Mouse (Mus musculus): ENCODE results near the gene Gmds. TPM values are rescaled to one million over a fixed set of nuclear protein-coding genes. Genes with fewer than 3 reads are reported as not detected.

Gmds gene
- polyA plus RNA-seq, 1 experiment from 2014 or later: 29.2 TPM

DNA sequence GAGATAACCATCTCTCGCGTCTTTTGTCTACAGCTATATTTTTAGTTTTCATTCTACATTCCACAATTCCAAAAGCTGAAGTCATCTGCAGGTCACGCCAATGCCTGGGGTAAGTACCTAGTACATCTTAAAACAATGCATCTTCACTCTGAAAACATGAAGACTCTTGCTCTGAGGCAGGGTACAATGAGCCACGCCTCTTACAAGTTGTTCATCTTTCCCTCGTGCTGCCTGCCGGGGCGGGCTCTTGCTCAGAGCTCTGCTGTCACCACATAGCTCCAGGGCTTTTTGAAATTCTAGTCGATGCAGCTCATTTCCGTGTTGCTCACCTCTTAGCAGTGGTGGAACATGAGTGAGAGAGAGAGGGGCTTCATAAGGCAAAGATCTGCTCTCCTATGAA lies 475.1 kb downstream of the Gmds start:
- ATAC-seq (ENCODE audit: insufficient read depth) (no peak), DNase-seq (no peak)
- H3K9me3 ChIP-seq (ENCODE audit: low read depth, low read length): no peaks in the 10 kb centered on the region
- no peak for TF ChIP-seq CTCF (IDR thresholded peaks at IDR 0.05; ENCODE audit: low read depth)
- no peaks in the 10 kb centered on the region for H3K4me1 ChIP-seq (ENCODE audit: insufficient read depth)
- WGBS: 47% methylated on average over 9 of the region's 9 CpGs
- H3K4me3 ChIP-seq (ENCODE audit: low read depth, low read length): no peak overlapping the region
- no peak overlapping the region for H3K9ac ChIP-seq
- no peaks in the 10 kb centered on the region for H3K36me3 ChIP-seq (ENCODE audit: insufficient read depth)
- H3K27me3 ChIP-seq (ENCODE audit: insufficient read depth, low read length): no peaks in the 10 kb centered on the region
- H3K4me2 ChIP-seq: no peak overlapping the region
- H3K27ac ChIP-seq (ENCODE audit: low read depth): no peak overlapping the region

GRCm38 (mm10) chr13:31860200-31860599 lies 478.3 kb downstream of the Gmds start:
- H3K4me1 ChIP-seq (ENCODE audit: insufficient read depth): no peaks in the 10 kb centered on the region
- H3K4me2 ChIP-seq: no peak overlapping the region
- no peak overlapping the region for H3K27ac ChIP-seq (ENCODE audit: low read depth)
- no peaks in the 10 kb centered on the region for H3K9me3 ChIP-seq (ENCODE audit: low read depth, low read length)
- no peaks in the 10 kb centered on the region for H3K36me3 ChIP-seq (ENCODE audit: insufficient read depth)
- no peak for ATAC-seq (ENCODE audit: insufficient read depth)
- H3K9ac ChIP-seq: no peak overlapping the region
- 62% methylated on average over 5 of the region's 5 CpGs for WGBS
- no peaks in the 10 kb centered on the region for H3K27me3 ChIP-seq (ENCODE audit: insufficient read depth, low read length)
- no peak overlapping the region for H3K4me3 ChIP-seq (ENCODE audit: low read depth, low read length)
- no peak for DNase-seq
- no peak for TF ChIP-seq CTCF (IDR thresholded peaks at IDR 0.05; ENCODE audit: low read depth)

DNA sequence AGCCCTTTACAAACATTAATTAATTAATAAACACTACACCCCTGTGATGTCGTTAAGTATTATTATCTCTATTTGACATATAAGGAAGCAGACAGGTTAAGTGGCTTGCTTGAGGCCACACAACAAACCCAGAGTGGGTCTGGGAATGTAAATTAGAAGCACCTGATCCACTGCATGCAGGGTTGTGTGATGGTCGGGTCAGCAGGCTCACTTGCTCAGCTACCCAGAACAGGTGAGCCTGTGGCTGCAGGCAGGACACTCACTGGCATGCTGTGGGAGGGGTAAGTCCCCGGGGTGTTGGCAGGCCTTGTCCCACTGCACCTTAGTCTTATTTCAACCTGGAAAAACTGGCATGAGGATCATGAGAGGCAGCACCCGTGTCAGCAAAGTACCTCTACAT lies 484.5 kb downstream of the Gmds start:
- no peaks in the 10 kb centered on the region for H3K36me3 ChIP-seq (ENCODE audit: insufficient read depth)
- no peaks in the 10 kb centered on the region for H3K27me3 ChIP-seq (ENCODE audit: insufficient read depth, low read length)
- H3K4me2 ChIP-seq: no peak overlapping the region
- H3K9me3 ChIP-seq (ENCODE audit: low read depth, low read length): no peaks in the 10 kb centered on the region
- WGBS: 56% methylated on average over 4 of the region's 4 CpGs
- no peak overlapping the region for H3K4me3 ChIP-seq (ENCODE audit: low read depth, low read length)
- ATAC-seq (ENCODE audit: insufficient read depth): no peak
- no peaks in the 10 kb centered on the region for H3K4me1 ChIP-seq (ENCODE audit: insufficient read depth)
- H3K9ac ChIP-seq: no peak overlapping the region
- no peak for DNase-seq
- no peak for TF ChIP-seq CTCF (IDR thresholded peaks at IDR 0.05; ENCODE audit: low read depth)
- H3K27ac ChIP-seq (ENCODE audit: low read depth): no peak overlapping the region

DNA sequence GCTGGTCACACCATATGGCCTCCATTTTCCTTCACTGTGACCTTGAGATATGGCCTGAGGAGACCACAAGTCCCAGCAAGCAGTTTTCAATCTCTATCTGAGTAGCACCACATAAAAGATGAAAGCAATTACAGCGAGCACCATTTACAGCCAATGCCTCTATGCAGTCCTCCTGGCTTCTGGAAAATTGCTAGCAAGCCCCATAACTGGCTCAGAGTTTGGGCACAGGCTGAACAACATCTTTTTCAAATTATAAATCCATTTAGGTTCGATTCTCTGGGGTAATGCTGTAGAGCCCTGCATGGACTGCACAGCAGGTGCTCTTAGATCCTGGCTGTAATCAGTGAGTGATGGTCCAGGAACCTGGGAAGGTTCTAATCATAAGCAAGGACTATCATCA lies 485.0 kb downstream of the Gmds start:
- H3K27me3 ChIP-seq (ENCODE audit: insufficient read depth, low read length): no peaks in the 10 kb centered on the region
- no peaks in the 10 kb centered on the region for H3K9me3 ChIP-seq (ENCODE audit: low read depth, low read length)
- no peak overlapping the region for H3K27ac ChIP-seq (ENCODE audit: low read depth)
- H3K36me3 ChIP-seq (ENCODE audit: insufficient read depth): no peaks in the 10 kb centered on the region
- H3K4me3 ChIP-seq (ENCODE audit: low read depth, low read length): no peak overlapping the region
- H3K4me1 ChIP-seq (ENCODE audit: insufficient read depth): no peaks in the 10 kb centered on the region
- no peak overlapping the region for H3K9ac ChIP-seq
- no peak for TF ChIP-seq CTCF (IDR thresholded peaks at IDR 0.05; ENCODE audit: low read depth)
- 32% methylated on average over 2 of the region's 2 CpGs for WGBS
- H3K4me2 ChIP-seq: no peak overlapping the region
- ATAC-seq (ENCODE audit: insufficient read depth): no peak
- DNase-seq: no peak

- H3K36me3 ChIP-seq (ENCODE audit: insufficient read depth): no peaks in the 10 kb centered on the region
- DNase-seq: no peak
- H3K4me2 ChIP-seq: no peak overlapping the region
- WGBS: 40% methylated on average over 5 of the region's 5 CpGs
- H3K4me1 ChIP-seq (ENCODE audit: insufficient read depth): no peaks in the 10 kb centered on the region
- ATAC-seq (ENCODE audit: insufficient read depth): no peak
- H3K27ac ChIP-seq (ENCODE audit: low read depth): no peak overlapping the region
- H3K9ac ChIP-seq: no peak overlapping the region
- H3K4me3 ChIP-seq (ENCODE audit: low read depth, low read length): no peak overlapping the region
- no peaks in the 10 kb centered on the region for H3K9me3 ChIP-seq (ENCODE audit: low read depth, low read length)
- no peaks in the 10 kb centered on the region for H3K27me3 ChIP-seq (ENCODE audit: insufficient read depth, low read length)
- no peak for TF ChIP-seq CTCF (IDR thresholded peaks at IDR 0.05; ENCODE audit: low read depth)
Observed at GRCm38 (mm10) chr13:31849258-31849971, 489.1 kb downstream of the Gmds start.

DNA sequence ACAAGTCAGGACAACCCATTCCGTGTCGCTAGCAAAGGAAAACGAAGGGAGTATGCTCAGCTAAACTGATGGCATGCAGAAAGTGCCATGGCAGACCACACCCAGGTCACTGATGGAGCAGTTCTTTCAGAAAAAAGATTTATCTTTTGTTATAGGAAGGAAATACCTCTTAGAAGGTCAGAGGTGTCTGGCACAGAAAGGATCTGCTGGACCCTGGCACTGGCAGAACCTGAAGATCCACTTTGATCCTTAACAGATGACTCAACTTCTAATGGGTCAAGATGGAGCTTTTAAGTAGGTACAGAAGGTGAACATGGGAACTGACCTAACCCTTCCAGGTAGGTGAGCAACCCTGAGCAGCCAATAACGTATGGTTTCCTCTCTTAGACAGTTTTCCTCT lies 502.7 kb downstream of the Gmds start:
- no peak for ATAC-seq (ENCODE audit: insufficient read depth)
- H3K4me2 ChIP-seq: no peak overlapping the region
- no peaks in the 10 kb centered on the region for H3K4me1 ChIP-seq (ENCODE audit: insufficient read depth)
- H3K27ac ChIP-seq (ENCODE audit: low read depth): no peak overlapping the region
- 66% methylated on average over 4 of the region's 4 CpGs for WGBS
- no peak for DNase-seq
- H3K4me3 ChIP-seq (ENCODE audit: low read depth, low read length): no peak overlapping the region
- no peaks in the 10 kb centered on the region for H3K27me3 ChIP-seq (ENCODE audit: insufficient read depth, low read length)
- H3K9me3 ChIP-seq (ENCODE audit: low read depth, low read length): no peaks in the 10 kb centered on the region
- no peaks in the 10 kb centered on the region for H3K36me3 ChIP-seq (ENCODE audit: insufficient read depth)
- no peak overlapping the region for H3K9ac ChIP-seq
- no peak for TF ChIP-seq CTCF (IDR thresholded peaks at IDR 0.05; ENCODE audit: low read depth)

DNA sequence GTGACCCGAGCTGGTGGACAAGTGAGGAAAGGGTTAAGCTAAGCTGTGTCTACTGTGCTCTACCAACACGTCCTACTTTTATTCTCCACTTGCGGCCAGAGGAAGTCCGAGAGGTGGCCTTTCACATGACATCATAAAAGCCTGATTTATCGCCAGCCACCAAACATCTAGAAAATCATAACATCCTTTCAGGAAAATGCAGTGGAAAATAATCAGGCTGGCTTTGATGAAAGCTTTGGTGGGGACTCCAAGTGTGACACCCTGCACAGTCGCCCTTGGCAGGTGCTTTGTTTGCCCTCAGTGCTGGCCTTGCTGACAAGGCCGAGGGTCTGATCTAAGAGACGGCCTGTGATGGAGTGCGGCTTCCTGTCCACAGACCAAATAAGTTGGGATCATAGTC lies 508.2 kb downstream of the Gmds start:
- no peak for TF ChIP-seq CTCF (IDR thresholded peaks at IDR 0.05; ENCODE audit: low read depth)
- no peaks in the 10 kb centered on the region for H3K4me1 ChIP-seq (ENCODE audit: insufficient read depth)
- no peak overlapping the region for H3K9ac ChIP-seq
- peaks cover 4% of the 10 kb centered on the region; the same call in 1 of the 2 replicates for H3K27me3 ChIP-seq (ENCODE audit: insufficient read depth, low read length)
- H3K36me3 ChIP-seq (ENCODE audit: insufficient read depth): no peaks in the 10 kb centered on the region
- H3K27ac ChIP-seq (ENCODE audit: low read depth): no peak overlapping the region
- H3K4me2 ChIP-seq: no peak overlapping the region
- ATAC-seq (ENCODE audit: insufficient read depth): peak; percentile 70; the same call in 1 of the 2 replicates
- no peaks in the 10 kb centered on the region for H3K9me3 ChIP-seq (ENCODE audit: low read depth, low read length)
- WGBS: 23% methylated on average over 9 of the region's 9 CpGs
- DNase-seq: peak; percentile 68
- H3K4me3 ChIP-seq (ENCODE audit: low read depth, low read length): no peak overlapping the region
